27 mouse cellular contexts compared by ENCODE assay signal in genomic region chr10:124712647-124713046, GRCm38 (mm10).
DNase-seq lines count a peak whose midpoint lies in the region; ATAC-seq and TF ChIP-seq lines count a peak whose summit lies in the region.
"Had no signal": no experiment of that assay in that cellular context is flagged by ENCODE, and none has a peak within 500 bp of the region (broad histone marks: within the 10 kb centered on the region; RNA-seq: fewer than 3 reads in every experiment).

No protein-coding gene starts in this region.

- H3K27ac ChIP-seq in heart, postnatal 0 days (ENCODE audit: low read depth): no peak overlapping the region
- no peak overlapping the region for H3K27ac ChIP-seq in hindbrain, postnatal 0 days
- H3K27ac ChIP-seq: embryonic facial prominence, embryonic 13.5 days; embryonic facial prominence, embryonic 15.5 days; forebrain, embryonic 10.5 days; forebrain, embryonic 12.5 days had no signal

- intact Hi-C loops in heart, postnatal 36 days (cut with DNase I): no loop called here

- H3K4me2 ChIP-seq in heart, postnatal 0 days (ENCODE audit: low read depth, low read length): no peak overlapping the region
- H3K4me2 ChIP-seq in hindbrain, postnatal 0 days (ENCODE audit: low read depth, low read length): no peak overlapping the region
- H3K4me2 ChIP-seq: embryonic facial prominence, embryonic 13.5 days; embryonic facial prominence, embryonic 15.5 days; forebrain, embryonic 12.5 days had no signal

- TF ChIP-seq EP300 in heart, postnatal 0 days (IDR thresholded peaks at IDR 0.05; ENCODE audit: low read depth): no peak

- no peaks in the 10 kb centered on the region for H3K4me1 ChIP-seq in heart, postnatal 0 days (ENCODE audit: control insufficient read depth, insufficient read depth)
- no peaks in the 10 kb centered on the region for H3K4me1 ChIP-seq in megakaryocyte, embryonic 14.5 days
- no peaks in the 10 kb centered on the region for H3K4me1 ChIP-seq in hindbrain, postnatal 0 days (ENCODE audit: insufficient read depth, low read length)
- H3K4me1 ChIP-seq: embryonic facial prominence, embryonic 13.5 days; embryonic facial prominence, embryonic 15.5 days; forebrain, embryonic 10.5 days; forebrain, embryonic 12.5 days had no signal

- H3K9ac ChIP-seq in heart, postnatal 0 days (replicated peaks; ENCODE audit: low read depth, low read length): no peak overlapping the region
- no peak overlapping the region for H3K9ac ChIP-seq in hindbrain, postnatal 0 days (replicated peaks; ENCODE audit: low read length)
- H3K9ac ChIP-seq: embryonic facial prominence, embryonic 13.5 days; embryonic facial prominence, embryonic 15.5 days; forebrain, embryonic 12.5 days had no signal

- 0 out of 2 replicates have a peak, but pooled peaks have one; percentile 20 for ATAC-seq in heart, postnatal 0 days (ENCODE audit: insufficient read depth, low read depth)
- ATAC-seq in common myeloid progenitor, adult 5-6 weeks (replicated peaks; ENCODE audit: low read depth, poor library complexity, severe bottlenecking): peak; percentile 71
- ATAC-seq in hindbrain, postnatal 0 days: no peak
- ATAC-seq: activated CD4-positive, CD25-positive, alpha-beta regulatory T cell, adult 4 months; CD4-positive, CD25-positive, alpha-beta regulatory T cell, adult 4 months; forebrain, embryonic 14.5 days; forebrain, embryonic 16.5 days; Patski had no signal

- no peaks in the 10 kb centered on the region for H3K36me3 ChIP-seq in heart, postnatal 0 days (replicated peaks; ENCODE audit: control insufficient read depth, insufficient read depth, low read length)
- H3K36me3 ChIP-seq in megakaryocyte, embryonic 14.5 days (replicated peaks; ENCODE audit: low read length): no peaks in the 10 kb centered on the region
- H3K36me3 ChIP-seq in hindbrain, postnatal 0 days (ENCODE audit: insufficient read depth, low read length): no peaks in the 10 kb centered on the region
- H3K36me3 ChIP-seq: embryonic facial prominence, embryonic 13.5 days; embryonic facial prominence, embryonic 15.5 days; forebrain, embryonic 10.5 days; forebrain, embryonic 12.5 days; G1E had no signal

- no peak overlapping the region for H3K4me3 ChIP-seq in heart, postnatal 0 days (ENCODE audit: low read depth, low read length)
- peak overlapping the region; percentile 73 for H3K4me3 ChIP-seq in megakaryocyte, embryonic 14.5 days (replicated peaks)
- no peak overlapping the region for H3K4me3 ChIP-seq in hindbrain, postnatal 0 days (ENCODE audit: low read length)
- H3K4me3 ChIP-seq: embryonic facial prominence, embryonic 13.5 days; embryonic facial prominence, embryonic 15.5 days; erythroblast, embryonic 14.5 days; forebrain, embryonic 10.5 days; forebrain, embryonic 12.5 days had no signal

- WGBS in heart, postnatal 0 days: 58% methylated on average over 3 of the region's 3 CpGs
- 79% methylated on average over 3 of the region's 3 CpGs for WGBS in hindbrain, postnatal 0 days

- TF ChIP-seq CTCF in heart, postnatal 0 days (IDR thresholded peaks at IDR 0.05; ENCODE audit: low read depth): no peak
- no peak for TF ChIP-seq CTCF in hindbrain, postnatal 0 days (IDR thresholded peaks at IDR 0.05; ENCODE audit: low read depth)

- no peak for DNase-seq in heart, postnatal 0 days (ENCODE audit: low spot score)
- no peak for DNase-seq in heart, postnatal 36 days
- no peak for DNase-seq in hindbrain, postnatal 0 days (ENCODE audit: low spot score)
- DNase-seq: adrenal gland, adult 8-10 months; adrenal gland, postnatal 14 days; adrenal gland, postnatal 36 days; B cell, adult 2 months; cerebellum, adult 11-12 months; cerebellum, adult 2 months; cerebellum, adult 9-10 months; cerebellum, postnatal 10 days; cerebellum, postnatal 25 days; embryo, embryonic 11 days had no signal

- H3K9me3 ChIP-seq in heart, postnatal 0 days (replicated peaks; ENCODE audit: control insufficient read depth, low read length): no peaks in the 10 kb centered on the region; the same call in 1 of the 2 replicates
- H3K9me3 ChIP-seq in megakaryocyte, embryonic 14.5 days: peaks cover 20% of the 10 kb centered on the region
- H3K9me3 ChIP-seq in hindbrain, postnatal 0 days (ENCODE audit: low read length): no peaks in the 10 kb centered on the region
- H3K9me3 ChIP-seq: embryonic facial prominence, embryonic 13.5 days; embryonic facial prominence, embryonic 15.5 days; forebrain, embryonic 12.5 days had no signal

- no peaks in the 10 kb centered on the region for H3K27me3 ChIP-seq in heart, postnatal 0 days (ENCODE audit: control insufficient read depth, insufficient read depth, low read length)
- no peaks in the 10 kb centered on the region for H3K27me3 ChIP-seq in megakaryocyte, embryonic 14.5 days (replicated peaks)
- no peaks in the 10 kb centered on the region for H3K27me3 ChIP-seq in hindbrain, postnatal 0 days (ENCODE audit: insufficient read depth, low read length)
- H3K27me3 ChIP-seq: CH12.LX; embryonic facial prominence, embryonic 13.5 days; embryonic facial prominence, embryonic 15.5 days; forebrain, embryonic 12.5 days; Patski had no signal
